Mouse (Mus musculus) neural tube, embryonic 10.5 days (tissue): ENCODE results near the gene Sorl1.

Experiments
- DNase-seq: peaks from one replicate; pipeline ENCODE4 v3.0.0-alpha.2; 2017; ENCODE audit warnings: low spot score; ENCODE audit errors: extremely low spot score

Gene Sorl1

GRCm38 (mm10) chr9:41968673-41969460 is 155.2 kb downstream of the Sorl1 start:
- no peak for DNase-seq

DNA sequence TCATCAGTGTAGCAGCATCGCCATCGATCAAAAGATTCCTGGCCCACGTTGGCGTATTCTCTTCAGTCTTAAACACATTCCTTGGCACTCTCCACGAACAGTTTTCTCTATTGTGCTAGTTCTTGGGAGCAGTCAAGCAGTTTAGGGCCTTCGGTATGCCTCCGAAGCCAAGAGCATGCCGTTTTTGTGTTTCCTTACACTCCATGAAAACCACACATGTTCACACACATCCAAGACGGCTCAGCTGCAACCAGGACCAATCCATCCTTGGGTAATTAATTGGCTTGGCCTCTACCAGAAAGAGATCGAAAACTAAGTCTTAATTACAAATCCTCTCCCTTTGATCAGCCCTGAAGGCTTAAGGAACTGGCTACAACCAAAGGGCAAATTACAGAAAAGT is 162.8 kb downstream of the Sorl1 start:
- DNase-seq = no peak

GRCm38 (mm10) chr9:41958282-41958681 is 165.8 kb downstream of the Sorl1 start:
- DNase-seq = no peak

DNA sequence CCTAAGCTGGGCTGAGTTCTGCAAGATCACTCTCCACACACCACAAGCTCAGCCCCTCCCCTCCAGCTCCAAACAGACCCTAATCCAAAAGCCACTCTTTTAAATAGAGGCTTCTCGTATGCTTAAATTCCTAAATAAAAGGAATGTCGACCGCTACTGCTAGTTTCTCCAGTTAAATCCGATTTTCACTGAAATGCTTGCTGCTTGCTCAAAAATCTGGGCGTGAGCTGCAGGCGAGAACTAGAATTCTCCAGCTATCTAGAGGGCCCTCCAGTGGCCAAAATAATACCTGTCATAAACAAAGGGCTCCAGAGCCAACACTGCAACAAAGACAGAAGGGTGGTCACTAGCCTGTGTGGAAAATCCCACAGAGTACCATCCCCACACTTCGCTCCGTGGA is 170.6 kb downstream of the Sorl1 start:
- DNase-seq = peak; percentile 63

DNA sequence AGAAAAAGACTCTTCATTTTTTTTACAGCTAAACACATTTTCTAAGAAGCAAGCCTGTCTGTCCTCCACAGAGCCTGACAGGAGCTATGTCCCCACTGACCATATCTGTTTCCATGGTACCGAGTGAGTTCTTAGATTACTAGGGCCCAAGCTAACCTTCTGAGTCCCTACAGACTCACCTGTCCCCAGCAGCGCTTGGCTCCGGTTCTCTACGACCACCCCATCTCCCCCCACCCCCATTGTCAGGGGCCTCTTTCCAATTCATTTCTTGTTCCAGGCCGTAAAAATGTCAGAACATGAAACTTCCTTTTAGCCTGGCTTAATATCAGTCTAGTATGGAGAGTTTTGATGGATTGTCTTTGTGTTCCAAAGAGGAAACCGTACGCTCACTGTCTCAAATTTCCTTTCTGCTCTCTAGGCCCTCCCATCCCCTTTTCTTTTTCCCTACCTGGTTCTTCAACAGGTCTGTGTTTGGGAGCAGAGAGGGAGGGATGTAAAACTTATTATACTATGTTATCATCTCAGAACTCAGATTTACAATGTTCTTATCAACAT is 171.4 kb downstream of the Sorl1 start:
- DNase-seq = no peak

GRCm38 (mm10) chr9:41951472-41952129 is 172.5 kb downstream of the Sorl1 start:
- DNase-seq = no peak

- peak; percentile 94 for DNase-seq
Measured at GRCm38 (mm10) chr9:41950991-41951451, 173.1 kb downstream of the Sorl1 start.

DNA sequence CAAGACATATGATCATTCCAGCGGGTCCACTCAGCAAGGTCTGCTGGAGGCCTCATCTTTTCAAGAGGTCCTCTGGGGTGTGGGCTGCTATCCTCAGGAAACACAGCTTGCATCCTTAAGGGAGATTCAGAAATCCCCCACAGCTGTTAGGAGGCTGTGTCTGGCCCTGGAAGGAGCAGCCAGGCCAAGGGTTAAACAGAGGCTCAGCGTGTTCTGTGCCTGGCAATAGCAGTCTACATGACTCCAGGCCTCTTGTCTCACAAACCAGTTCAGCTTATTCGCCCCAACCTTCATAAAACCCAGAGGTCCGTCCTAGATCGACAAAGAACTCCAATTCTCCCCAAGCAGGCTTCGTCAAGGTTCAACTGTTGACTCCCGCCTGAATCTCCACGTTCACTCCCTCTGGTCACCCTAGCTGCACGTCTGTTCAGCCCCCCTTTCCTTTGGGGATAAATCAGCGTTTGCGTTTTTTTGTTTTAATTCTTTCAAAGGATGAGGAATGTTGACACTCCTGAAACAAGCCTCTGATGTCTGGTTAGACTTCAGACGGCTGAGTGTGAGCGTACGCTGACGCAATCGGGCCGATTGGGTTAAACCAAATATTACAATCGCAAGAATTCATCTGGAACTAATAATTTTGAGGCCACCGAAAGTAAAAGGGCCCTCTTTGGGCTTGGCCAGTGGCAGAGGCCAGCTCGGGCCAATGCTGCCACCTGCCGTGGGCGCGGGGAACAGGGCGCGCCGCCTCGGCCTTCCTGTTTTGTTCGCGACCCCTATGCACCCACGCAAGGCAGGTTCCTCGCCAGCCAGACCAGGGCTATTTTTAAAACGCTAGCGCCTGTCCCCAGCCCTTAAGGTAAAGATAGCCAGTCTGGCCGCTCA is 173.7 kb downstream of the Sorl1 start:
- DNase-seq = peak; percentile 91

GRCm38 (mm10) chr9:41949476-41949875 is 174.6 kb downstream of the Sorl1 start:
- DNase-seq = no peak

DNA sequence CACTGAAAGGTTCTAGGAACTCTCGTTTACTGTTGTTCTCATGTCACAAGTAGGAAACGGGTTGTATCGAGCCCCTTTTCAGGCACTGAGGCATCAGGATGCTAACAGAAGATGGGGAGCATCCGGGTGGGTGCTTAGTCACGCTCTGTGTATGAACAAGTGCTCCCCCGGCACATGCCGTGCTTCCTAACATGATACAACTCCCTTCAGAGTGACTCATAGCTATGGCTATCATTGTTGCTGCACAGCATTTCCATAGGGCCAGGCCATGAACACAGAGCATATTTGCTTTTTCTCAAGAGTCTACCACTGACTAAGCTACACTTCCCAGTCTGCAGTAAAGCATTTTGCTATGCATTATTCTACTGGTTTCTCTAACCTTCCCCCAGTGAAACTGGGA is 179.1 kb downstream of the Sorl1 start:
- no peak for DNase-seq

GRCm38 (mm10) chr9:41942970-41943635 is 181.0 kb downstream of the Sorl1 start:
- DNase-seq = peak; percentile 11

DNA sequence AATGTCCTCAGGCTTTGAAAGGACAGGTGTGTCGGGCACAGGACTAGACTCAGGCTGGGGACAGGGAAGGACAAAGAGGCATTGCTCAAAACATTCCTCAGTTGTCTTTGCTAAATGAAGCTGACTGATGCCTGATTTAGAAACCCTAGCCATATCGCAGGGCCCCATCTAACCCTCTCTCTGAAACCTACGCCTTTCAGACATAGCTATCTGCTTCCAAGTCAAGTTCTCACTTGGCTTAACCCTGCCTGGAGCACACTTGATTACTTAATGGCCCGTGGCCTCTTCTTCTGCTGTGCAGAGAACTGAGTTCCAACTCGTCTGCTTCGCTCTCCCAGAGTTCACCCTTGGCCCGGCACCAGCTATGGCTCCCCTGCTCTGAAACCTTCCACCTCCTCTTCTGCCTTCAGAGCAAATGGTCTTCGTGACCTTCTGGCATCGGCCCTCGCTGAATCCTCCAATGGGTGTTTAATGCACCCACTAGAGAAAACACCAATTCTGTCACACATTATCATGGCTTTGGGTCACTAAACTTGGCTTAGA is 183.7 kb downstream of the Sorl1 start:
- DNase-seq = no peak

DNA sequence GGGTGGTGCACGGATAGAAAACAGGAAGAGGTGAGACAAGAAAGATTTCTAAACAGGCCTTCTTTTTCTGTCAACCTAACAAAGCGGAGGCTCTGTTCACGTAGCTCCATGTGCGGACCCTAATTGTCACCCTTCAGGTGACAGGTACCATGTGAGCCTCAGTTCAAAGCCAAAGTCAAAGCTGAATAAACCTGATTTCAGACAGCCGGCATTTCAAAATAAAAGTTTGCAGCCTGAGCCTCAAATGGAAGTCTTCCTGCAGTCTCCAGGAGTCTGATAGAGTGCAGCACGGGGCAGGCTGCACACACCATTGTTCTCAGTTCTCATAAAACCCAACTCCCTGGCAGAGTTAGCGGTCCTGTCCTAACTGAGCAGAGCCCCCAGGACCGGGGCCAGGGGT is 185.6 kb downstream of the Sorl1 start:
- DNase-seq = no peak

DNA sequence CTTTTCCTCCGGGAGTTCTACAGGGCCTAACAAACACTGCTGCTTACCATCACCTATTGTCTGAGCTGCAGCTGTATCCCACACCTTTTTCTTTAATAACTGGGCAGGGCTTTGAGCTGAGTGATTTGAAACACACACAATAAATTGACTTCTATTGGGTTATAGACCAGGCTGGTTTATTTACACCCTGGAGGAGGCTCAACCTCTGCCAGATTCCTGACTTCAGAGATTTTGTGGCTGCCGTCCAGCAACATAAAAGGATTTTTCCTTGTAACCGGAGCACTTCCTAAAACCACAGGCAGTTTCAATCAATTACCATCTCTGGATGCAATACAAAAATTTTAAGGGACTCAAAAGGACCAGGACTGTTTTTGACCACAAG is 186.1 kb downstream of the Sorl1 start:
- no peak for DNase-seq

DNA sequence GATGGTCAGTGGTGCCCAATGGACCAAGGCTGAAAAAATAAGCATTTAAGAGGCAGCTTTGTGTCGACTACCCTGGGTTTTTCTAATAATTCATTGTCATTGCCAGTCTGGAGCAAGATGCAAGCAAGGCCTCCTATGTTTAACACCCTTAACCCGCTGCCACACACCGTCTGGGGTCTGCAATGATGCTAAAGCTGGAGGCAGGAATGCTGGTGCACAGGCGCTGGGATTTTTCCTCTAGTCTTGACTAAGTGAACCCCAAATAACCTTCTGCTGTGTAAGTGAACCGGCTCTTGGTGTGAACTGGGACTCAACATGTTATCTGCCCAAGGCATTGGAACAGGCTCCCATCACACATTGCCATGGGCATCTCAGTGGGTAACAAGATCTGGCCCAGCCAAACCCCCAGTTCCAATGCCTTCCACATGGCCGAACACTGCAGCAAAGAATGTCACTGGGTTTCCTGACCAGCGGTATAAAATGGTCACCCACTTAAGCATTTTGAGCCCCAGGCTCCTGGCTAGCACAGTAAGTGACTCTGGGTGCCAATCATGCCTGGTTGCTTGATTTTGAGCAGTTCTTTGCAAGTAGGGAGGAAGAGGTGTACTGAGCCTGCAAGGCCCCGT is 186.6 kb downstream of the Sorl1 start:
- DNase-seq = no peak

- no peak for DNase-seq
Measured at GRCm38 (mm10) chr9:41936598-41936997, 187.5 kb downstream of the Sorl1 start.

DNA sequence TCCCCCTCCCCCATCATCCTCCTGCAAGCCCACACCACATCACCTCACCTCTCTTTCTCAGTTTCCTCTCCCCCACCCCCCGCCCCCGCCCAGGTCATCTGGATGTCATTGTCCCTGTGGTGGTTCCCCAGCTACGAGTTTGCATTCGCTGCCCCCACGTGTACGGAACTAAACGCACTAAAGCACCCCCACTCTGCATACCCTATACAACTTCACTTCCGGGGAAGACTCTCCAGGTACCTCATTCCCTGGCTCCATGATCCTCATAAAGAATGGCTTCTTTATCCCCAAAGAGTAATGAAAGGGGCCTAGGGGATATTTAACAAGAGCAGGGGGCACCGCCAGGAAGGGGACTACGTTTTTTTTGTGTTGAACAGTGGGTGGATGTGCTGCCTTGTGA is 188.1 kb downstream of the Sorl1 start:
- no peak for DNase-seq

DNA sequence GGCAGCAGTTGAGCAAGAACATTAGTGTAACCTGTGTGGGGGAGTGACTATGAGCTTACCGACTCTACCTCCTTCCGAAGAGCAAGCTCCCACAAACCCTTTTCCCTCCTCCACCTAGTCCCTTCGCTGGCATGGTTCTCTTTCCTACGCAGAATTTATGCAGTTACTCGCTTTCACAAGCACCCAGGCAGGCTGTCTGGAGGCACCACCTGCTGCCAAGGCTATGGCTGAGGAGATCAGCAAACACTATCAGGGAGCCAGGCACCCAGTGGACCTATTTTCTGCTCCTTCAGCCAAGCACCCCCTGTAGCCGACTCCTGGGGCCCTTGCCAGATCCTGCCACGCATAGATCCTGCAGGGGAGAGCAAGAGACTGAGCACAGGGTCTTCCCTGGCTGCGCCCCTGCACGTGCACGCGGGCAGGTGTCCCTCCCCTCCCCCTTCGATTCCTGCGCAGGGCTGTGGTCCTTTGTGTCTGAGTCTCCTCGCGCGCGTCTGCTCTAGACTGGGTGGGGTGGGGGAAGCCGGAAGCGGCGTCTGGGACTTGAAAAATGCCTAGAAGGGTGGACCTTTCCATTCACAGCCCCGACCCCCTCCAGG is 188.6 kb downstream of the Sorl1 start:
- DNase-seq = peak; percentile 85

DNA sequence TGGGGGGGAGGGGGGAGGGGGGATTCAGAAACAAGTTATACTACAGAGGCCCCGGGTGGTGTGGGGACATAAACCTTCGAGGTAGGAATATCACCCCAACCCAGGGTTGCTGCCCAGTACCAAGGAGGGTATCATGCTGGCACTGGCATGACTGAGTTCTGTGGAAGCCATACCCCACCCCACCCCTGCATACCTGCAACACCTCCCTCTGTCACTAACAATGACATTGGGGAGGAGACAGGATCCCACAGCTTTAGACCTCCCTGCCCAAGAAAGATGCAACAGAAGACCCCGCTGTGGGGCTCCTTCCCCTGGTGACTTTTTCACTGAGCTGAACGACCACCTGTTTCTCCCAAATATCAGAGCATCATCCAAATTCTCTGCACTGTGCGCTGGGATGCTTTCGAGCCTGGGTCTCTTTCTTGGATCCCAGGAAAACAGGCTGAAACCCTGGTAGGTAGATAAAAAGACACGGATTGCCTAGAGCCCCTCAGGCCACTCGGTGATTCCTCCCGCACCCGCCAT is 189.2 kb downstream of the Sorl1 start:
- no peak for DNase-seq

- no peak for DNase-seq
Measured at GRCm38 (mm10) chr9:41929986-41930385, 194.1 kb downstream of the Sorl1 start.
